Mouse (Mus musculus): ENCODE measurements around the gene Cyp3a41a.
"Not testable (repeated sequence)": the region's sequence is repeated elsewhere in the genome, so short reads cannot be mapped to it uniquely, and the experiment has no call there.

DNA sequence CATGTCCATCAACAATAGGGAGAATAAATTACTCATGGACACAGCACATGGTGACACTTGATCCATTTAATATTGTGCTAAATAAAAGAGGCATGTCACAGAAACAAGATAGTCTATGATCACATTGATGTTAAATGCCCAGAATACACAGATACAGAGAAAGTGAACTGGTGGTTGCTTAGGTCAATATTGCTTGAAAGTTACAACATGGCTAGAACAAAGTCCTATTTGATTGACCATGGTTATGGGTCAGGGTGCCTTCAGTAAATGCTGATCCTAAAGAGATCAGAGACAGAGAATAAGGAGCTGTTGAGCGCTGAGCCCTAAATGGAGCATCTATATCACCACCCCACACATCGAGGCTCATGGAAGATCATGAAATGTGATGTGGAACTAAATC lies 12.6 kb downstream of the Cyp3a41a start:
- not testable (repeated sequence) for TF ChIP-seq CTCF (IDR thresholded peaks at IDR 0.05; ENCODE audit: borderline replicate concordance, control insufficient read depth, extremely low read depth, insufficient read depth, low read length, poor library complexity); POLR2A (IDR thresholded peaks at IDR 0.05; ENCODE audit: control insufficient read depth, extremely low read depth, insufficient read depth, low read length, poor library complexity)

All from thymus, adult 2 months (tissue).